Mouse (Mus musculus) forebrain, embryonic 13.5 days (tissue): ENCODE data around the gene Slc38a9. TPM values are rescaled to one million over a fixed set of nuclear protein-coding genes. Genes with fewer than 3 reads are reported as not detected.

ENCODE experiments used
- ATAC-seq: fragments of 200-750 bp; cut with Nextera tagmentation; 2 replicates; pipeline ENCODE4 v1.8.0; 2017
- H3K27ac ChIP-seq: fragments of 300-500 bp; sonication (generic); 2 replicates; pipeline ENCODE4 v1.5.1; 2015; ENCODE audit warnings: inconsistent platforms, mild to moderate bottlenecking, moderate library complexity
- H3K27me3 ChIP-seq: fragments of 300-500 bp; sonication (generic); 2 replicates; pipeline ENCODE4 v1.6.1; 2015; ENCODE audit warnings: mild to moderate bottlenecking, inconsistent platforms
- H3K36me3 ChIP-seq: fragments of 300-500 bp; sonication (generic); 2 replicates; pipeline ENCODE4 v1.6.1; 2015; ENCODE audit warnings: mild to moderate bottlenecking, inconsistent platforms; ENCODE audit not compliant: poor library complexity, severe bottlenecking
- H3K4me1 ChIP-seq: fragments of 300-500 bp; sonication (generic); 2 replicates; pipeline ENCODE4 v1.6.1; 2015; ENCODE audit warnings: inconsistent platforms
- H3K4me2 ChIP-seq: fragments of 300-500 bp; sonication (generic); 2 replicates; pipeline ENCODE4 v1.6.1; 2015; ENCODE audit warnings: inconsistent platforms, mild to moderate bottlenecking, moderate library complexity
- H3K4me3 ChIP-seq: fragments of 300-500 bp; sonication (generic); 2 replicates; pipeline ENCODE4 v1.5.1; 2015; ENCODE audit warnings: mild to moderate bottlenecking, inconsistent platforms
- H3K9ac ChIP-seq: fragments of 300-500 bp; sonication (generic); 2 replicates; pipeline ENCODE4 v1.6.1; 2015; ENCODE audit warnings: mild to moderate bottlenecking, inconsistent platforms
- H3K9me3 ChIP-seq: fragments of 300-500 bp; sonication (generic); replicated peaks from 2 replicates; pipeline ENCODE4 v1.6.1; 2016; ENCODE audit warnings: inconsistent platforms
- WGBS: fragments of 180-500 bp; shearing (Covaris S2); methylation state at CpG from one replicate; pipeline ENCODE4 v1.1.7; 2015; 5-methylcytosine and 5-hydroxymethylcytosine counted together
- polyA plus RNA-seq: library from polyadenylated mRNA; unstranded; fragments of >200 nt; fragmentation: Nextera tagmentation; extraction: Ambion mirVana; gene quantifications from 2 replicates; pipeline ENCODE4 v1.2.1, GENCODE M21; 2015

Slc38a9 gene
- polyA plus RNA-seq, 1 experiment from 2014 or later = 26.6 TPM

- no peak for ATAC-seq
- H3K27ac ChIP-seq = no peak overlapping the region
- no peaks in the 10 kb centered on the region for H3K9me3 ChIP-seq
- H3K4me2 ChIP-seq = no peak overlapping the region
- H3K9ac ChIP-seq = no peak overlapping the region
- no peak overlapping the region for H3K4me3 ChIP-seq
- 85% methylated on average over 9 of the region's 9 CpGs for WGBS
- peaks cover 11% of the 10 kb centered on the region for H3K36me3 ChIP-seq
- H3K4me1 ChIP-seq = no peaks in the 10 kb centered on the region
- H3K27me3 ChIP-seq = no peaks in the 10 kb centered on the region
These were observed 76.6 kb downstream of the Slc38a9 start for GRCm38 (mm10) chr13:112737110-112737509.

DNA sequence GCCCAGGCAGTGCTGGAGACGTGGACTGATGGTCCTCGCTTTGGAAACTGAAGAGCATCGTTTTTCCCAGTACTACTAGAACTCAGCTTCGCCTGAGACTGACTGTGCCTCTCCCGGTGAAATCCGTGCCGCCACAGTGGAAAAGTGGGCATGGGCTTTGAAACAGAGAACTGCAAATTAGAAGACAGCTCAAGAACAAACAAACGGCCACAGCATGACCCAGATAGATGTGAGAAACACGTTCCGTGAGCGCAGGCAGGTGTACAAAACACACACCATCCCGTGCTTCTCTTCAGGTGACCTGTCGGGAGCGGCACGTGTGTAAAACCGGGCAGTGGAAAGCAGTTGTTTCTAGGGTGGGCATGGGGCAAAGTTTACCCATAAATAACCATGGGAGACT is 77.5 kb downstream of the Slc38a9 start:
- Histone ChIP-seq H3K4me1 (no peaks in the 10 kb centered on the region), H3K27me3 (no peaks in the 10 kb centered on the region), H3K4me2 (no peak overlapping the region), H3K9ac (no peak overlapping the region), H3K36me3 (peaks cover 5% of the 10 kb centered on the region; the same call in 1 of the 2 replicates), H3K4me3 (no peak overlapping the region), H3K9me3 (no peaks in the 10 kb centered on the region), H3K27ac (no peak overlapping the region)
- no peak for ATAC-seq
- 93% methylated on average over 16 of the region's 16 CpGs for WGBS

GRCm38 (mm10) chr13:112740073-112740472 is 79.5 kb downstream of the Slc38a9 start:
- WGBS = 88% methylated on average over 6 of the region's 6 CpGs
- ATAC-seq = no peak

DNA sequence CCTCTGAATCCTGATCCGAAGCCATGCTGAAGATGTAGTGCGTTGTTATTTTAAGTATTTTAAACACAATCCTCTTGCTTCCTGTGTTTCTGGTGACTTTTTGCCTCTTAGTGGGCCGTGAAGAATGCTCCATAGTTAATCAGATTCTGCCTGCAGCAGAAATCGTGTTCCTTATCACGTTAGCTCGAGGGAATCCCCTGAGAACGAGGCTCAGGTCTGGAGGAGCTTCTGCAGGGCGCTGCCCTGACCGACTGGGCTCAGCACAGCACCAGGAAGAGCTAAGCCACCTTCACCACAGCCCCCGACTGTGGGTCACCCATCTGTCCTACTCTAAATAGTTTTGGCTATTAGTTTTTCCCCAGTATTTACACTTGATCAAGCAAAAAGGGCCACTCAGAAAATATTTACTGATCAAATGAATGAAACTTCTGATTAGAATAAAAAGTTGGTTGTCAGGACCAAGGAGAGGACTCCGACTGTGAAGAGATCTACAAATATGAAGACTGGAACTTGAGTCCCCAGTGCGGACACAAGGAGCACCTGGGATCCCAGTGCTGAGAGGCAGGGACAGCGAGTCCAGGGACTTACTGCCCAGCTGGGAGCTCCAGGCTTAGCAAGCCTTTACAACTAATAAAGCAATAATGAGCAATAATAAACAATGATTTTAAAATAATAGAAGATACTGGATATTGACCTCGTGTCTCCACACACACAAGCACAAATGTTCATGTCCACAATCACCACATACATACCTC is 81.7 kb downstream of the Slc38a9 start:
- Histone ChIP-seq H3K27ac (no peak overlapping the region), H3K4me2 (no peak overlapping the region), H3K4me1 (no peaks in the 10 kb centered on the region), H3K27me3 (no peaks in the 10 kb centered on the region), H3K9me3 (no peaks in the 10 kb centered on the region), H3K36me3 (no peaks in the 10 kb centered on the region), H3K4me3 (no peak overlapping the region), H3K9ac (no peak overlapping the region)
- no peak for ATAC-seq
- WGBS = 73% methylated on average over 14 of the region's 14 CpGs

More at GRCm38 (mm10) chr13:112740073-112740472, 79.5 kb downstream of the Slc38a9 start:
- no peak overlapping the region for H3K27ac ChIP-seq
- no peaks in the 10 kb centered on the region for H3K9me3 ChIP-seq
- H3K36me3 ChIP-seq = peaks cover 3% of the 10 kb centered on the region; the same call in 1 of the 2 replicates
- no peak overlapping the region for H3K4me3 ChIP-seq
- no peak overlapping the region for H3K9ac ChIP-seq
- H3K4me2 ChIP-seq = no peak overlapping the region
- no peaks in the 10 kb centered on the region for H3K4me1 ChIP-seq
- no peaks in the 10 kb centered on the region for H3K27me3 ChIP-seq

DNA sequence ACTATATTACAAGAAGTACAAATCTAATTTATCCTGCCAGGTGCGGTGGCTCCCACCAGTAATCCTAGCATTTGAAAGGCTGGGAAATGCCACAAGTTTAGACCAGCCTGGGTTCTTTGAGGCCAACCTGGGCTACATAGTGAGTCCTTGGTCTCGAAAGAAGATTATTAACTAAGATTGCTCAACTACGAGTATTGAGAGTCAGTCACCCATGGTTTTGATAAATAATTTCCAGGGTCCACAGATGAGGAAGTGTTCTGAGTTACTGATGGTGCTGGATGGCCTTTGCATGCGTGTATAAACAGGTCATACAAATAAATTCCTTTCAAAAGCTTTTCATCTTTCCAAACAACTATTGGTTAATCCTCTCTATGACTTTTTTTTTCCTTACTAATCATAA is 83.1 kb downstream of the Slc38a9 start:
- no peaks in the 10 kb centered on the region for H3K4me1 ChIP-seq

GRCm38 (mm10) chr13:112744061-112744849 is 83.7 kb downstream of the Slc38a9 start:
- Histone ChIP-seq H3K27me3 (no peaks in the 10 kb centered on the region), H3K4me1 (no peaks in the 10 kb centered on the region), H3K9me3 (no peaks in the 10 kb centered on the region), H3K4me2 (no peak overlapping the region), H3K9ac (no peak overlapping the region), H3K4me3 (no peak overlapping the region), H3K27ac (no peak overlapping the region), H3K36me3 (no peaks in the 10 kb centered on the region)
- ATAC-seq = no peak
- 88% methylated on average over 15 of the region's 15 CpGs for WGBS

More for the DNA sequence above, 83.1 kb downstream of the Slc38a9 start:
- Histone ChIP-seq H3K4me2 (no peak overlapping the region), H3K36me3 (no peaks in the 10 kb centered on the region), H3K9ac (no peak overlapping the region), H3K9me3 (no peaks in the 10 kb centered on the region), H3K4me3 (no peak overlapping the region), H3K27ac (no peak overlapping the region), H3K27me3 (no peaks in the 10 kb centered on the region)
- no peak for ATAC-seq
- 92% methylated on average over 4 of the region's 4 CpGs for WGBS

DNA sequence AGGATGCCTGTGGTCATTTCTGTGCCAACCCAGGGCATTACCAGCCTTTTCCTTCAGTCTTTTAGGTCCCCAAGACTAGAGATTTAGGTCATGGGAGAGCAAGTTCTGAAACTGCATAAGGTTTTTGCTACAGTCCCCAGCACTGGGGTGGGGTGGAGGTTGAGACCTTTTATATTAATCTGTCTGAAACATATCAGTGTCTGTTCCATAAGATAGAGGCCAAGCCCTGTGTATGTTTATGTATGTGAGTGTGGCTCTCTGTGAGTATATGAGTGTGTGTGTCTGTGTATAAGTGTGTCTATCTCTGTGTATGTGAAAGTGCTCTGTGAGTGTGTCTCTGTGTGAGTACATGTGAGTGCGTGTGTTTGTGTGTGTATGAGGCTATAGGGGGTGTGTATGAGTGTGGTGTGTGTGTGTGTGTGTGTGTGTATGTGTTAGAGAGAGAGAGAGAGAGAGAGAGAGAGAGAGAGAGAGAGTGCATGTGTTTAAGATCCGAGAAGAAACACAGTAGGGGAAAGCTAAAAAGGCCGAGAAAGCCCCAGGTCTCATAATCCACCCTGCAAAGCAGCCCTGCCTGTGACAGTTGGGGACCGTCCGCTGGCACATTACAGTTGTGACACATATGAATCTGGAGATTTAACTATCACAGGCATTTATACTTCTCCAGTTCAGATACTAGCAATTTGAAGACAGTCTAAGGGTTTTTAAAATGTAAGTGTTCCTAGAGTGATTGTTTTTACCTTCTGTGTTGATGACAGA is 85.6 kb downstream of the Slc38a9 start:
- no peaks in the 10 kb centered on the region for H3K36me3 ChIP-seq
- no peaks in the 10 kb centered on the region for H3K9me3 ChIP-seq
- peaks cover under 1% of the 10 kb centered on the region; the same call in 1 of the 2 replicates for H3K4me1 ChIP-seq
- H3K9ac ChIP-seq = no peak overlapping the region
- no peak overlapping the region for H3K4me2 ChIP-seq
- no peaks in the 10 kb centered on the region for H3K27me3 ChIP-seq
- H3K4me3 ChIP-seq = no peak overlapping the region
- no peak for ATAC-seq
- no peak overlapping the region for H3K27ac ChIP-seq
- WGBS = 80% methylated on average over 5 of the region's 5 CpGs

DNA sequence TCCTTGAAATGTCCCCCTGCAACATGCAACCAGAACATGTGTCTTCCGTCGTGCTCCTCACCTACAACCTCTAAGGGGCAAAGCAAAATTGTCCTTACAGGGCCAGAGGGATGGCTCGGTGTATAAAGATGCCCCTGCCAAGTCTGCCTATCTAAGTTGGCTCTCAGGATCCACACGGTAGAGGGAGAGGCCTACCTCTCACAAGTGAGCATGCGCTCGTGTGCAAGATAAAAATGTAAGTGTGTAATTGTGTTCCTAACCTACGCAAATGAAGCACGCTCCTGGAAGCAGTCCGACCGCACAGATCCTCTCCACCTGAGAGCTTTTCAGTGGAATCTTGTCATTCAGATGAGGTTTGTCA is 86.1 kb downstream of the Slc38a9 start:
- Histone ChIP-seq H3K4me3 (no peak overlapping the region), H3K9ac (no peak overlapping the region), H3K4me1 (peaks cover 6% of the 10 kb centered on the region), H3K27me3 (no peaks in the 10 kb centered on the region), H3K36me3 (no peaks in the 10 kb centered on the region), H3K4me2 (no peak overlapping the region), H3K27ac (no peak overlapping the region), H3K9me3 (no peaks in the 10 kb centered on the region)
- WGBS = 91% methylated on average over 10 of the region's 10 CpGs
- no peak for ATAC-seq

DNA sequence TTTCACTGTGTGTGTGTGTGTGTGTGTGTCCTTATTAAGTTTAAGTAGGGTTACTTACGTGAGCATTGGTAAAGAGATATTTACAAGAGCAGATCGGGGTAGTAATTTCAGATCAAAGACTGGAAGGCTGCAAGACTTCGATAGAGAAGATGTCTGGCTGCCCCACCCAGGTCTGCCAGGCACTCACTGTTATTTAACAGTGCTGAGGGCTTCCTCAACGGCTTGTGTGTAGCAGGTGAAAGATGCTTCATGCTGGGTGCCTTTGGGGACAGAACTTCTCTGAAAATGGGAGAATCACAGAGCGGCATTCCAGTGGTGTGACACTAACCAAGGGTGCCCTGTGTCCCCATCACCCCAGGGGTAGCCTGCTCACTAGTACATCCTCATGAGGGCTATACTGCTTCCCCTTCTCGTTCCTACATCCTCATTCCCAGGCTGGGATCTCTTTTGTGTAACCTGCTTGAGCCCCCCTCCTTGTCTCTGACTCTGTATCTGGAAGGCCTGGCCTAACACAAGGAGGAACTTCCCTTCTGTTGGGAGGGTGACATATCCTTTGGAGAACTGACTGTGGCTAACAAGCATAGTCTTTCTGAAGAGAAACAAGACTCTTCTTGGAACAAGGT is 87.4 kb downstream of the Slc38a9 start:
- H3K27ac ChIP-seq = no peak overlapping the region
- ATAC-seq = no peak
- H3K4me3 ChIP-seq = no peak overlapping the region
- H3K4me1 ChIP-seq = peaks cover 10% of the 10 kb centered on the region
- no peaks in the 10 kb centered on the region for H3K36me3 ChIP-seq
- no peaks in the 10 kb centered on the region for H3K9me3 ChIP-seq
- 80% methylated on average over 6 of the region's 6 CpGs for WGBS
- H3K9ac ChIP-seq = no peak overlapping the region
- no peak overlapping the region for H3K4me2 ChIP-seq
- H3K27me3 ChIP-seq = no peaks in the 10 kb centered on the region

GRCm38 (mm10) chr13:112748808-112749510 is 88.4 kb downstream of the Slc38a9 start:
- 94% methylated on average over 11 of the region's 11 CpGs for WGBS
- Histone ChIP-seq H3K27ac (no peak overlapping the region), H3K9me3 (no peaks in the 10 kb centered on the region), H3K27me3 (no peaks in the 10 kb centered on the region), H3K4me2 (no peak overlapping the region), H3K9ac (no peak overlapping the region), H3K4me1 (peaks cover 10% of the 10 kb centered on the region), H3K36me3 (no peaks in the 10 kb centered on the region), H3K4me3 (no peak overlapping the region)
- ATAC-seq = no peak

- Histone ChIP-seq H3K9me3 (no peaks in the 10 kb centered on the region), H3K27ac (no peak overlapping the region), H3K36me3 (no peaks in the 10 kb centered on the region), H3K4me2 (no peak overlapping the region), H3K4me3 (no peak overlapping the region), H3K4me1 (peaks cover 10% of the 10 kb centered on the region), H3K27me3 (no peaks in the 10 kb centered on the region), H3K9ac (no peak overlapping the region)
- 84% methylated on average over 2 of the region's 2 CpGs for WGBS
- no peak for ATAC-seq
These were observed 89.3 kb downstream of the Slc38a9 start for GRCm38 (mm10) chr13:112749881-112750280.
